Mouse (Mus musculus) heart, postnatal 0 days (tissue): ENCODE measurements around the gene Rcan1.

Experiments
- CTCF ChIP-seq: IDR thresholded peaks from 2 replicates; pipeline ENCODE4 v1.5.1; 2016; ENCODE audit warnings: antibody characterized with exemption, control low read depth, low read depth
- EP300 ChIP-seq: IDR thresholded peaks from 2 replicates; pipeline ENCODE4 v1.6.1; 2016; ENCODE audit warnings: antibody characterized with exemption, low read depth

DNA sequence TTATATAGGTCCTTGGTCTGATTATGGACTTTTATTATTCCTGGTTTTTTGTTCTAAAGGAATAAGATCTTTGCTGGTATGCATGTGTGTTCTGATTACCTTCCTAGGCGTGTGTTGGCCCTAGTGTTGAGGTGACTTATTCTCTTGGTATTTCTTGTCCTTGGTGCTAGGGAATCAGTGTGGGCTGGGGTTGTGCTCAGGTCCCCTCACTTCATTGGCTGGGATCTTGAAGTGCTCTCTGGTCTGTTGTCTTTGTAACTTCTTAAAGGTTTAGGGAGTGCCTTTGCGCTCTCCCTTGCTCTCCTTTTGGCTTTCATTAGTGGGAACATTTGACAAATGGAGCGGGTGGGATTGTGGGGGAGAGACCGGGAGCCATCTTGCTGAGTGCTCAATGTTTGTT is 36.9 kb upstream of the Rcan1 start:
- no peak for TF ChIP-seq CTCF
- TF ChIP-seq EP300: no peak
